Mouse (Mus musculus): ENCODE data around the gene Ube3b. TPM values are rescaled to one million over a fixed set of nuclear protein-coding genes. Genes with fewer than 3 reads are reported as not detected.
A peak's percentile ranks its signal among the peaks of the same experiment; 100 is the strongest.

Ube3b gene
- polyA plus RNA-seq, 1 experiment from 2014 or later: 98.6 TPM

DNA sequence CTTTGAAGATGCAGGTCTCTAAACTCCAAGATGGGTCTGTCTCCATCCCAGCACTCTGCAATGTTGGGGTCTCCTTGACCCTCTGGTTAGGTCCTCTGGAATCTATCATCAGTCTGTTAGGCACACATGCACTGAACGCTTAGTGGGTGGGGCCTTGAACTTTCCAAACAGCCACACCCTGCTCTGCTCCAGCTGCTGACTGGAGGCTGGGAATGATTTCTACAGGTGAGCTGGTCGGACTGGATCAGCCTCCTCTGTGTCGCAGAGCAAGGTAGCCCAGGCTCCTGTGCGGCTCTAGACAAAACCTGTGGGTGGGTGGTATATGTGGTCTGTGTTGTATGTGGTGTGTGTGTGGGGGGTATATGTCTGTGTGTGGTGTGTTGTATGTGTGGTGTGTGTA lies 68.6 kb downstream of the Ube3b start:
- in situ Hi-C loops (cut with MboI; ENCODE audit: low pct_unique_long_range_greater_than_20kb): no loop called here
- ChIA-PET POLR2A (no interaction called here), CTCF (interaction anchor here (1.0 kb wide), 1 partner anchor 12 kb away, joined by 3 read pairs; no protein-coding TSS in a partner anchor)
- ATAC-seq (no peak), DNase-seq (ENCODE audit: low read depth, low spot score) (no peak)
- no peak for TF ChIP-seq CTCF (IDR thresholded peaks at IDR 0.05)
- H3K27me3 ChIP-seq: no peaks in the 10 kb centered on the region

DNA sequence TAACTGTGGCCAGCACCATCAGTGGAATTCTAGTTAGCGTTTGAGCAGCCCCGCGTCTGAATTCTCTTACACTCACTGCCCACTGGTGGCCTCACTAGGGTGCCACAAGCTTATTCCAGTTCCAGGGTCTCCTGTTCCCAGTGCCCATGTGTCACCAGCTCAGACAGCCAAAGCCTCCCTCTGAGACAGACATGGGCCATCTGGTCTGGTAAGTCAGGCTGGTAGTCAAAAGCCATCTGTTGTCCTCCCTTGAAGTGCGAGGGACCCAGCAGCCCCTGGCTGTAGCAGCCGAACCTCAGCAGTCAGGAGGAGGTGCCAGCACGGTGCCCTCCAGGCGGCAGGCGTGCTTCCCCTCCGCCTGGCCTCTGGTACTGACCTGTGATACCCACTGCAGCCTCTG lies 75.9 kb downstream of the Ube3b start:
- no peaks in the 10 kb centered on the region for H3K27me3 ChIP-seq
- ChIA-PET POLR2A (no interaction called here), CTCF (no interaction called here)
- no peak for DNase-seq (ENCODE audit: low read depth, low spot score)
- in situ Hi-C loops (cut with MboI; ENCODE audit: low pct_unique_long_range_greater_than_20kb): no loop called here
- no peak for TF ChIP-seq CTCF (IDR thresholded peaks at IDR 0.05)
- no peak for ATAC-seq

DNA sequence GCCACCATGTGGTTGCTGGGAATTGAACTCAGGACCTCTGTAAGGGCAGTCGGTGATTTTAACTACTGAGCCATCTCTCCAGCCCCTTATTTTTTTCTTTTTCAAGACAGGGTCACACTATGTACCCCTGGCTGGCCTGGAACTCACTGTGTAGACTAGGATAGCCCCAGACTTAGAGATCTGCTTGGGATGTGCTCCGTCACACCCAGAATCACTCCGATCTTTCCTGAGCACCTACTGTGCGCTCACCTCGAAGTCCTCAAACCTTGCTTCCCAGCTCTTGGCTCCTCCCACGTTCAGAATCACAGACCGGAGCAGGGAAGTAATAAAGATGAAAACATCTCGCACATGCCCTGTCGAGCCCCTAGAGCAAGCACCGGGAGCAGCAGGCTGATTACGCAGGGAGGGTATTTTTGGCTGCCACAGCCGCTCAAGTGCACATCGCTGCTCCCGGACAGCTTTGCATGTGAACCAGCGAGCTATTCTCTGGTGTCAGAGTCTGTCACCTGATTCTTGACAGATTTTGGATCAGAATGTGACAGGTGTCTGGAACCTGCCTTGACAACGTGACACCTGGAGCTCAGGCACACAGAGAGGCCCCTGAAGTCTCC lies 76.7 kb downstream of the Ube3b start:
- ATAC-seq: no peak
- DNase-seq (ENCODE audit: low read depth, low spot score): no peak
- no peak for TF ChIP-seq CTCF (IDR thresholded peaks at IDR 0.05)
- no peaks in the 10 kb centered on the region for H3K27me3 ChIP-seq
- ChIA-PET POLR2A (interaction anchor here (1.0 kb wide), 1 partner anchor 42 kb away, joined by 3 read pairs; no protein-coding TSS in a partner anchor), CTCF (interaction anchor here (1.0 to 1.1 kb wide), 3 partner anchors 9 to 163 kb away, joined by 3 read pairs; no protein-coding TSS in a partner anchor)
- in situ Hi-C loops (cut with MboI; ENCODE audit: low pct_unique_long_range_greater_than_20kb): no loop called here

DNA sequence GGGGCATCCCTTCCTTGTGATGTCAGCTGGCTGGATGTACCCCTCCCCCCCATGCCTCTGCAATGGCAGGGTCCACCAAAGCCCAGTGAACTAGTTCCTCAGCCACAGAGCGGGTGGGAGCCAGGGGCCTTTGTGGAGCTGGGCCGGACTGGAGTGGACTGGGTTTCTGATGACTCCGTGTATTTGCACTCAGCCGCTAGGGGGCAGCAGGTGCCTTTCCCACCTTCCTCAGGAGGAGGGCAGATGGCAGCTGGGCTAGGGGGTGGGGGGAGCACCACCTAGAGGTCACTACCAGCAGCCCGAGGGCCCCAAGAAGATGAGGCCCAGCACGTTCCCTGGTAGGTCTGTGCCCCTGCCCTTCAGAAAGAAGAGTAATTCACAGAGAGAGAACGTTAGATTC lies 80.8 kb downstream of the Ube3b start:
- no peaks in the 10 kb centered on the region for H3K27me3 ChIP-seq
- no peak for TF ChIP-seq CTCF (IDR thresholded peaks at IDR 0.05)
- POLR2A ChIA-PET: interaction anchor here (0.6 kb wide), 1 partner anchor 213 kb away, joined by 3 read pairs; no protein-coding TSS in a partner anchor
- in situ Hi-C loops (cut with MboI; ENCODE audit: low pct_unique_long_range_greater_than_20kb): loop anchor here (5.0 kb wide), 2 partner anchors 101 to 146 kb away; no protein-coding TSS in a partner anchor
- DNase-seq (ENCODE audit: low read depth, low spot score) (peak; percentile 22), ATAC-seq (peak; percentile 31)
- CTCF ChIA-PET: interaction anchor here (0.9 to 3.2 kb wide), 15 partner anchors 12 to 163 kb away, joined by 3 to 19 read pairs (median 4); partner anchors contain the start of genes Fam222a, Mmab and Mvk

DNA sequence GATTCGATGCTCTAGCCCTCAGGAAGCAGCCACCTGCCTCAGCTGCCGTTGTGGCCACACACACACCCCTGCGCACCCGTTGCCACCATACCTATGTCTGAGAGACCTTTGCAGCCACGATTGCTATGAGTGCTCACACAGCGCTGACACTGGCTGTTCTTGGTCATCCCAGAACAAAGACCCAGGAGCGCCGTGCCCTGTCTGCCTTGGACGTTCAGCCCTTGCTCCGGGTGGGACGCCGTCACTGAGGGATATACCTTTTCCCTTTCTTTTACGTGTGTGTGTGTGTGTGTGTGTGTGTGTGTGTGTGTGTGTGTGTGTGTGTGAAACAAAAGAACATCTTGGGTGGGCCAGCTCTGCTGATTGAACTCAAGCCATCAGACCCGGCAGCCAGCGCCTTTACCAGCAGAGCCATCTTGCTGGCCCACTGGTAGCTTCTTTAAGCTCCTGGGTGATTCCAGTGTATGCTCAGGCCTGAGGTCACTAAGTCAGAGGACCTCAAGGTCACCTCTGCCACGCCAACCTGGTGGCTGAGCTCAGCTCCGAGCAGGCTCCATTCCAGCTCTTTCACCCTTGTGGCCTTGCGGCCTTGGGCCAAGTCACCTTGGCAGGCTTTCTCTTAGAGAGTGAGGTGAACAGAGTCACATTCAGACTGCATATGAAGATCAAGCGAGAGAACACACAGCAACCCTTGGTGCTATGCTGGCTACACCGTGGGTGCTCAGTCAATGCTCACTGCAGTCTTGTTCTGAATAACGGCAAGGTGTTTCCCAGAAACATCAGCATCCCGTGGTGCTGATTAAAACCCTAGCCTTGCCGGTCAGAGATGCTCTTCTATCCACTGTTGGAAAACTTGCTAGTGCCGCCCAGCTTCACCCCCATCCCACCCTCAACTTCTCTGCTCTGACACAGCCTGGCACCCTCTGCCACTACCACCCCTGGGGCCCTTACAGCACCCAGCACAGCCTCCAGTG lies 81.9 kb downstream of the Ube3b start:
- ChIA-PET POLR2A (interaction anchor here (1.1 kb wide), 1 partner anchor 105 kb away, joined by 4 read pairs; the partner anchor contains the start of gene Fam222a), CTCF (interaction anchor here (1.1 to 3.2 kb wide), 9 partner anchors 12 to 157 kb away, joined by 3 to 19 read pairs (median 4); partner anchors contain the start of genes Mmab and Mvk)
- in situ Hi-C loops (cut with MboI; ENCODE audit: low pct_unique_long_range_greater_than_20kb): loop anchor here (5.0 kb wide), 2 partner anchors 100 to 145 kb away; no protein-coding TSS in a partner anchor
- no peak for DNase-seq (ENCODE audit: low read depth, low spot score)
- no peak for TF ChIP-seq CTCF (IDR thresholded peaks at IDR 0.05)
- no peak for ATAC-seq
- H3K27me3 ChIP-seq: no peaks in the 10 kb centered on the region

DNA sequence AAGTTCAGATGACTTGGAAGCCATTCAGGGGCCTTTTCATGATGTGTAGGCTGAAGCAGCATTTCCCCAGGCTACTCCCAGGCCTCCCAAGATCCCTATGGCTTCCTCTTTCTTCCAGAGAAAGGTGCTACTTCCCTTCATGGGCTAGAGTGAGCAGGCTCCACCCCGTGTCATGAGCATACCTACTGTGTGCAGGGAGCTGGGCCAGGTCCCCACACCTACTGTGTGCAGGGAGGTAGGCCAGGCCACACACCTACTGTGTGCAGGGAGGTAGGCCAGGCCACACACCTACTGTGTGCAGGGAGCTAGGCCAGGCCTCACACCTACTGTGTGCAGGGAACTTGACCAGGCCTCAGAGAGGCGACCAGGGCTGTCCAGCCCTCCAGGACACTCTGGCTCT lies 84.2 kb downstream of the Ube3b start:
- CTCF ChIA-PET: no interaction called here
- POLR2A ChIA-PET: no interaction called here
- DNase-seq (ENCODE audit: low read depth, low spot score): no peak
- H3K27me3 ChIP-seq: peaks cover 7% of the 10 kb centered on the region
- TF ChIP-seq CTCF (IDR thresholded peaks at IDR 0.05): no peak
- no peak for ATAC-seq
- in situ Hi-C loops (cut with MboI; ENCODE audit: low pct_unique_long_range_greater_than_20kb): loop anchor here (5.0 kb wide), 2 partner anchors 98 to 143 kb away; no protein-coding TSS in a partner anchor

DNA sequence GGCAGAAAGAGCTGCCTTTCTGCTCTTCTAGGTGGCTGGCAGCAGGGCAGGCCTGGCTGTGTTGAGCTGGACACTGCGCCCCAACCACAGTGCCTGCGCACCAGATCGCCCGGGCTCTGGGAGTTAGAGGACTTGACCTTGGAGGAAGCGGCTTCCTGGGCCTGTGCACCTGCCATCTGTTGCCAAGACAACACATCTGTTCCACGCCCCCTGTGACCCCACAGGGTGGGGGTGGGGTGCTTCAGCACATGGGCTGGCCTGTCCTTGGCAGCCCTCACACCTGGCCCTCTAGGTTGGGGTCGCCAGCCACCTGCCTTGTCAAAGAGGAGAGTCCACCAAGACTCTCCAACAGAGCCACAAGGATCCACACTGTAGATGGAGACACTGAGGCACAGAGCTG lies 85.2 kb downstream of the Ube3b start:
- TF ChIP-seq CTCF (IDR thresholded peaks at IDR 0.05): no peak
- POLR2A ChIA-PET: no interaction called here
- DNase-seq (ENCODE audit: low read depth, low spot score): no peak
- no peak for ATAC-seq
- in situ Hi-C loops (cut with MboI; ENCODE audit: low pct_unique_long_range_greater_than_20kb): no loop called here
- H3K27me3 ChIP-seq: peaks cover 14% of the 10 kb centered on the region
- CTCF ChIA-PET: interaction anchor here (1.0 kb wide), 1 partner anchor 9 kb away, joined by 3 read pairs; no protein-coding TSS in a partner anchor

DNA sequence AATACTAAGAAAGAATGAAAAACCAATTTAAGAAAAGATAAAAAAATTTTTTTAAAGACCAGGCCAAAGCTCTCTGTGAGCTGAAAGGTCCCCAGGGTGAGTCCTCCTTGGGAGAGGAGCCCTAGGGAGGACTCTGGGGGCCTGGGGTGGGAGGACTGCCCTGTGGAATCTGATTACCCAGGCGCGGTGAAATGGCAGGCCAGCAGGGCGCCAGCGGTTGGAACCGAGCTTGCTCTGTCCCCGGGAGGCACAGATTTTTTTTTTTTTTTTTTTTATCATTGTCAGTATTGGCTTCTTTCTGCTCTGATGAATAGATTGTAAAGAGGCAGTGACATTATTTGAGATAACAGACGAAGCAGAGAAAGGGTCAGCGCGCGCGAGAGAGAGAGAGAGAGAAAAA lies 86.6 kb downstream of the Ube3b start:
- in situ Hi-C loops (cut with MboI; ENCODE audit: low pct_unique_long_range_greater_than_20kb): no loop called here
- no peak for TF ChIP-seq CTCF (IDR thresholded peaks at IDR 0.05)
- ChIA-PET POLR2A (no interaction called here), CTCF (no interaction called here)
- DNase-seq (ENCODE audit: low read depth, low spot score): no peak
- peaks cover 21% of the 10 kb centered on the region for H3K27me3 ChIP-seq
- ATAC-seq: no peak

DNA sequence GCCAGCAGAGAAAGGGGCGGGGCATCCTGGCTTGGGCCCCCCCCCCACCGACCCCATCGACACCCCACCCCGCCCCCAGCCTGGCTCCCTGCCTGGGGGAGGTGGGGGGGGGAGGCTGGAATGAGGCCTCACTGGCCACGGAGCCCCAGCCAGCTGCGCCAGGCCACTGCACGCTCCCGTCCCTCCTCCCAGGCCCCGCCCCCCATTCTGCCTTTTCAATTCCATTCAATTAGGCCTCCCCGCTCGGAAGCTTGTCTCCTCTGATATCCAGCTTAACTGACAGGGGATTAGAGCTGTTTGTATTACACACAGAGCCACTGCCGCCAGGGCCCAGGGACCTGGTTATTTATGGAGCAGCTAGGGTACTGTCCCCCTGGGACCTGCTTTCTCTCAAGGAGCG lies 87.0 kb downstream of the Ube3b start:
- ChIA-PET POLR2A (no interaction called here), CTCF (no interaction called here)
- ATAC-seq (no peak), DNase-seq (ENCODE audit: low read depth, low spot score) (no peak)
- in situ Hi-C loops (cut with MboI; ENCODE audit: low pct_unique_long_range_greater_than_20kb): no loop called here
- no peak for TF ChIP-seq CTCF (IDR thresholded peaks at IDR 0.05)
- peaks cover 25% of the 10 kb centered on the region for H3K27me3 ChIP-seq

DNA sequence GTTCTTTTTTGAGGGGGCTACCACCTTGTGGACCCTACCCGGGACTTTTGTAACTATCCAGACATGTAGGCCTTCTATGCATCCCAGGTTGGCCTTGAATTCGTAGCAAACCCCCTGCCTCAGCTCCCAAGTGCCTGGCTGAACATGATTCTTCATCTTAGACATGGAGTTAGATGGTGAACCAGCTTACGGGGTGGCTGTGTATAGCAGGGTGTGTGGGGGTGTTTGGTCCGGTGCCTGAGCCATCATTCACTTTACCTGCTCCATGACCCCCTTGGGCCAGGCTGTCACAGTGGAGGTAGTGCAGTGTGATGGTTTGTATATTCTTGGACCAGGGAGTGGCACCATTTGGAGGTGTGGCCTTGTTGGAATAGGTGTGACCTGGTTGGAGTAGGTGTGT lies 87.6 kb downstream of the Ube3b start:
- ATAC-seq: no peak
- ChIA-PET POLR2A (no interaction called here), CTCF (no interaction called here)
- peaks cover 25% of the 10 kb centered on the region for H3K27me3 ChIP-seq
- TF ChIP-seq CTCF (IDR thresholded peaks at IDR 0.05): no peak
- no peak for DNase-seq (ENCODE audit: low read depth, low spot score)
- in situ Hi-C loops (cut with MboI; ENCODE audit: low pct_unique_long_range_greater_than_20kb): no loop called here

All from Patski (cell line).